Mouse (Mus musculus) myocyte (in vitro differentiated cells): Measurements from ENCODE around the gene Snf8.

ENCODE experiments used
- E2F4 ChIP-seq: IDR thresholded peaks from one replicate; pipeline ENCODE4 v1.6.1; 2011; ENCODE audit warnings: mild to moderate bottlenecking, control low read depth, moderate library complexity; ENCODE audit not compliant: insufficient read depth
- MAX ChIP-seq: IDR thresholded peaks from one replicate; pipeline ENCODE4 v1.6.1; 2011; ENCODE audit warnings: low read depth, mild to moderate bottlenecking, control low read depth
- MYOG ChIP-seq, 3 experiments: IDR thresholded peaks; one replicate each; pipeline ENCODE4 v1.6.1; 2011; ENCODE audit warnings: control low read depth in 2 of 3, low read depth in 2 of 3, mild to moderate bottlenecking in 2 of 3; ENCODE audit not compliant: insufficient read length in 2 of 3, control insufficient read depth in 1 of 3, insufficient read depth in 1 of 3
- POLR2A ChIP-seq: IDR thresholded peaks from one replicate; pipeline ENCODE4 v1.6.1; 2011; ENCODE audit warnings: low read depth, mild to moderate bottlenecking, control low read depth, moderate library complexity; ENCODE audit not compliant: insufficient read length
- POLR2AphosphoS2 ChIP-seq: IDR thresholded peaks from one replicate; pipeline ENCODE4 v1.6.1; 2011; ENCODE audit warnings: low read depth, control low read depth; ENCODE audit not compliant: insufficient read length
- TCF12 ChIP-seq: IDR thresholded peaks from one replicate; pipeline ENCODE4 v1.6.1; 2011; ENCODE audit warnings: mild to moderate bottlenecking, control low read depth; ENCODE audit not compliant: poor library complexity, insufficient read depth, severe bottlenecking
- USF1 ChIP-seq: IDR thresholded peaks from one replicate; pipeline ENCODE4 v1.6.1; 2011; ENCODE audit warnings: low read depth, mild to moderate bottlenecking, control low read depth, moderate library complexity

DNA sequence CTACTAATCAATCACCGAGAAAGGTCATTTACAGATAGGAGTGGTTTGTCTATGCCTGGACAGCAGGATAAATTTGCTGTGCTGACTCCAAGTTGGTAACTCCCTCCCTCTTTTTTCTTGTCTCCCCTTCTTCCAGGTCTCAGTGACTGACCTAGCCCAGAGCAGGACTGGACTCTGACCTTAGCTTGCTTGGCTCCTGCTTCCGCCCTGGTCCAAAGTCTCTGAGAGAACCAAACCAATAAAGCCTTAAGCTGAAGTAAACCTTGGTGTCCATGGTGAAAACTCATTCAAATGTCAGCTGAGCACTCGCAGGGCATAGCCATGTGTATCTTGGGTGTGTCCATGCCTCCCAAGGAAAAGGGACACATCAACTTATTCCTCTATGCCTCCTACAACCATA is 4.1 kb upstream of the Snf8 start:
- TF ChIP-seq POLR2A (no peak), E2F4 (no peak), POLR2AphosphoS2 (no peak), TCF12 (no peak), MAX (no peak), USF1 (no peak), MYOG (IDR thresholded peaks at IDR 0.05; ENCODE audit: control insufficient read depth in 1 of 3, insufficient read depth in 1 of 3, insufficient read length in 2 of 3, low read depth in 2 of 3) (no peak)
